27 mouse cellular contexts compared by ENCODE assay signal in genomic region chr9:41741500-41741899, GRCm38 (mm10).
A peak's percentile ranks its signal among the peaks of the same experiment; 100 is the strongest.
DNase-seq lines count a peak whose midpoint lies in the region; ATAC-seq and TF ChIP-seq lines count a peak whose summit lies in the region.
"Had no signal": no experiment of that assay in that cellular context is flagged by ENCODE, and none has a peak within 500 bp of the region (broad histone marks: within the 10 kb centered on the region; RNA-seq: fewer than 3 reads in every experiment).

No protein-coding gene starts in this region.

- H3K9ac ChIP-seq in forebrain, embryonic 15.5 days (replicated peaks) = no peak overlapping the region
- H3K9ac ChIP-seq in forebrain, embryonic 11.5 days (ENCODE audit: low read length) = no peak overlapping the region
- no peak overlapping the region for H3K9ac ChIP-seq in lung, embryonic 14.5 days
- no peak overlapping the region for H3K9ac ChIP-seq in stomach, embryonic 16.5 days (ENCODE audit: low read length)
- H3K9ac ChIP-seq in liver, embryonic 11.5 days (ENCODE audit: low read depth, low read length) = no peak overlapping the region
- H3K9ac ChIP-seq: hindbrain, embryonic 13.5 days; intestine, embryonic 15.5 days; limb, embryonic 12.5 days; liver, embryonic 13.5 days; neural tube, embryonic 12.5 days had no signal

- no peaks in the 10 kb centered on the region for H3K36me3 ChIP-seq in forebrain, embryonic 15.5 days
- H3K36me3 ChIP-seq in forebrain, embryonic 11.5 days (ENCODE audit: control insufficient read depth, insufficient read depth, low read length) = no peaks in the 10 kb centered on the region
- H3K36me3 ChIP-seq in lung, embryonic 14.5 days (ENCODE audit: insufficient read depth) = no peaks in the 10 kb centered on the region
- H3K36me3 ChIP-seq in stomach, embryonic 16.5 days (ENCODE audit: control insufficient read depth, insufficient read depth, low read length) = no peaks in the 10 kb centered on the region
- no peaks in the 10 kb centered on the region for H3K36me3 ChIP-seq in liver, embryonic 11.5 days (ENCODE audit: control insufficient read depth, insufficient read depth, low read length)
- H3K36me3 ChIP-seq: G1E; hindbrain, embryonic 13.5 days; intestine, embryonic 15.5 days; limb, embryonic 12.5 days; liver, embryonic 13.5 days; neural tube, embryonic 12.5 days had no signal

- H3K4me3 ChIP-seq in forebrain, embryonic 15.5 days = no peak overlapping the region
- H3K4me3 ChIP-seq in forebrain, embryonic 11.5 days (ENCODE audit: low read depth, low read length) = no peak overlapping the region
- no peak overlapping the region for H3K4me3 ChIP-seq in lung, embryonic 14.5 days (ENCODE audit: low read depth, low read length)
- H3K4me3 ChIP-seq in stomach, embryonic 16.5 days (replicated peaks; ENCODE audit: low read length) = no peak overlapping the region
- no peak overlapping the region for H3K4me3 ChIP-seq in liver, embryonic 11.5 days (ENCODE audit: low read depth, low read length)
- H3K4me3 ChIP-seq: erythroblast, embryonic 14.5 days; gastrocnemius, adult 2 months; hindbrain, embryonic 13.5 days; intestine, embryonic 15.5 days; layer of hippocampus, adult 2 months; limb, embryonic 12.5 days; liver, embryonic 13.5 days; megakaryocyte, embryonic 14.5 days; neural tube, embryonic 12.5 days had no signal

- no peak for DNase-seq in forebrain, embryonic 11.5 days (ENCODE audit: low spot score)
- peak; percentile 73 for DNase-seq in lung, embryonic 14.5 days
- DNase-seq in lung, postnatal 25 days (ENCODE audit: low spot score) = no peak
- DNase-seq in adrenal gland, postnatal 36 days = peak; percentile 27 to 49
- DNase-seq in liver, embryonic 11.5 days (ENCODE audit: low spot score) = no peak
- DNase-seq: B cell, adult 2 months; cerebellum, adult 8-10 months; cerebellum, postnatal 36 days; gastrocnemius, adult 2 months; heart, postnatal 36 days; kidney, postnatal 25 days; layer of hippocampus, postnatal 36 days; liver, embryonic 13.5 days; lung, adult 2 months; lung, postnatal 36 days; midbrain, embryonic 14.5 days had no signal

- H3K4me2 ChIP-seq in forebrain, embryonic 15.5 days (replicated peaks) = no peak overlapping the region
- H3K4me2 ChIP-seq in forebrain, embryonic 11.5 days (ENCODE audit: low read depth, low read length, severe bottlenecking) = no peak overlapping the region
- no peak overlapping the region for H3K4me2 ChIP-seq in lung, embryonic 14.5 days
- no peak overlapping the region for H3K4me2 ChIP-seq in stomach, embryonic 16.5 days (ENCODE audit: low read depth, low read length)
- no peak overlapping the region for H3K4me2 ChIP-seq in liver, embryonic 11.5 days
- H3K4me2 ChIP-seq: hindbrain, embryonic 13.5 days; intestine, embryonic 15.5 days; limb, embryonic 12.5 days; liver, embryonic 13.5 days; neural tube, embryonic 12.5 days had no signal

- H3K9me3 ChIP-seq in forebrain, embryonic 15.5 days = no peaks in the 10 kb centered on the region
- no peaks in the 10 kb centered on the region for H3K9me3 ChIP-seq in forebrain, embryonic 11.5 days (ENCODE audit: control insufficient read depth, low read length)
- H3K9me3 ChIP-seq in lung, embryonic 14.5 days (ENCODE audit: low read depth, low read length) = no peaks in the 10 kb centered on the region
- H3K9me3 ChIP-seq in stomach, embryonic 16.5 days (replicated peaks; ENCODE audit: control insufficient read depth, low read length) = no peaks in the 10 kb centered on the region
- H3K9me3 ChIP-seq in liver, embryonic 11.5 days (ENCODE audit: control insufficient read depth, low read length) = no peaks in the 10 kb centered on the region
- H3K9me3 ChIP-seq: G1E; hindbrain, embryonic 13.5 days; intestine, embryonic 15.5 days; limb, embryonic 12.5 days; liver, embryonic 13.5 days; megakaryocyte, embryonic 14.5 days; neural tube, embryonic 12.5 days had no signal

- 58% methylated on average over 5 of the region's 5 CpGs for WGBS in forebrain, embryonic 15.5 days
- 92% methylated on average over 5 of the region's 5 CpGs for WGBS in forebrain, embryonic 11.5 days
- 25% methylated on average over 5 of the region's 5 CpGs for WGBS in lung, embryonic 14.5 days
- WGBS in stomach, embryonic 16.5 days = 37% methylated on average over 5 of the region's 5 CpGs
- WGBS in liver, embryonic 11.5 days = 64% methylated on average over 5 of the region's 5 CpGs

- no peaks in the 10 kb centered on the region for H3K27me3 ChIP-seq in forebrain, embryonic 15.5 days
- H3K27me3 ChIP-seq in forebrain, embryonic 11.5 days (ENCODE audit: control insufficient read depth, insufficient read depth, low read length) = no peaks in the 10 kb centered on the region
- no peaks in the 10 kb centered on the region for H3K27me3 ChIP-seq in lung, embryonic 14.5 days (ENCODE audit: insufficient read depth, low read length)
- no peaks in the 10 kb centered on the region for H3K27me3 ChIP-seq in stomach, embryonic 16.5 days (ENCODE audit: control insufficient read depth, insufficient read depth, low read length)
- peaks cover 2% of the 10 kb centered on the region; the same call in 1 of the 2 replicates for H3K27me3 ChIP-seq in liver, embryonic 11.5 days (replicated peaks; ENCODE audit: control insufficient read depth, insufficient read depth, low read length)
- H3K27me3 ChIP-seq: CH12.LX; hindbrain, embryonic 13.5 days; intestine, embryonic 15.5 days; limb, embryonic 12.5 days; neural tube, embryonic 12.5 days had no signal

- TF ChIP-seq CTCF in lung, embryonic 14.5 days (IDR thresholded peaks at IDR 0.05; ENCODE audit: low read depth) = no peak

- peaks cover 21% of the 10 kb centered on the region for H3K4me1 ChIP-seq in forebrain, embryonic 15.5 days
- H3K4me1 ChIP-seq in forebrain, embryonic 11.5 days (replicated peaks; ENCODE audit: control insufficient read depth, insufficient read depth, low read length) = peaks cover 10% of the 10 kb centered on the region; the same call in 1 of the 2 replicates
- H3K4me1 ChIP-seq in lung, embryonic 14.5 days (ENCODE audit: insufficient read depth) = peaks cover 9% of the 10 kb centered on the region; the same call in 1 of the 2 replicates
- peaks cover 5% of the 10 kb centered on the region; the same call in 1 of the 2 replicates for H3K4me1 ChIP-seq in stomach, embryonic 16.5 days (ENCODE audit: control insufficient read depth, insufficient read depth, low read length)
- H3K4me1 ChIP-seq in liver, embryonic 11.5 days (replicated peaks; ENCODE audit: control insufficient read depth, insufficient read depth, low read length) = no peaks in the 10 kb centered on the region
- H3K4me1 ChIP-seq: liver, embryonic 13.5 days; megakaryocyte, embryonic 14.5 days had no signal

- no peak for ATAC-seq in forebrain, embryonic 15.5 days (replicated peaks)
- no peak for ATAC-seq in forebrain, embryonic 11.5 days (replicated peaks; ENCODE audit: low FRiP score)
- ATAC-seq in lung, embryonic 14.5 days (ENCODE audit: insufficient read depth) = 0 out of 2 replicates have a peak, but pooled peaks have one; percentile 6
- peak; percentile 68; the same call in 1 of the 2 replicates for ATAC-seq in stomach, embryonic 16.5 days (ENCODE audit: insufficient read depth, low FRiP score)
- ATAC-seq in liver, embryonic 11.5 days (replicated peaks; ENCODE audit: low FRiP score) = no peak
- ATAC-seq: intestine, embryonic 15.5 days had no signal

- peak overlapping the region; percentile 1; the same call in 1 of the 2 replicates for H3K27ac ChIP-seq in forebrain, embryonic 15.5 days (replicated peaks)
- no peak overlapping the region for H3K27ac ChIP-seq in forebrain, embryonic 11.5 days (ENCODE audit: low read depth, low read length)
- no peak overlapping the region for H3K27ac ChIP-seq in lung, embryonic 14.5 days (ENCODE audit: low read depth)
- 0 out of 2 replicates have a peak overlapping the region, but pooled peaks have one; percentile 8 for H3K27ac ChIP-seq in stomach, embryonic 16.5 days (ENCODE audit: low read length)
- no peak overlapping the region for H3K27ac ChIP-seq in liver, embryonic 11.5 days (ENCODE audit: low read depth, low read length)
- H3K27ac ChIP-seq: gastrocnemius, adult 2 months; hindbrain, embryonic 13.5 days; intestine, embryonic 15.5 days; layer of hippocampus, adult 2 months; limb, embryonic 12.5 days; liver, embryonic 13.5 days; neural tube, embryonic 12.5 days had no signal

Comparison
In these comparisons a context has a peak if more than half of its experiments do, and no peak if none do; other contexts are left out.
1. H3K27ac ChIP-seq: peak in forebrain, embryonic 15.5 days (single experiment) and stomach, embryonic 16.5 days (single experiment); none in forebrain, embryonic 11.5 days (single experiment), lung, embryonic 14.5 days (single experiment) and liver, embryonic 11.5 days (single experiment).
2. DNase-seq: peak in lung, embryonic 14.5 days (single experiment) and adrenal gland, postnatal 36 days (2 of 2); none in forebrain, embryonic 11.5 days (single experiment), lung, postnatal 25 days (single experiment) and liver, embryonic 11.5 days (single experiment).
3. ATAC-seq: peak in lung, embryonic 14.5 days (single experiment) and stomach, embryonic 16.5 days (single experiment); none in forebrain, embryonic 15.5 days (single experiment), forebrain, embryonic 11.5 days (single experiment) and liver, embryonic 11.5 days (single experiment).